Mouse (Mus musculus): ENCODE measurements around the gene Doc2b. TPM values are rescaled to one million over a fixed set of nuclear protein-coding genes. Genes with fewer than 3 reads are reported as not detected.

Gene Doc2b
- total RNA-seq (2023) = not detected

GRCm38 (mm10) chr11:75796029-75796445 is at the start of gene Doc2b:
TSS of gene Doc2b (minus strand) at chr11:75796049.

GRCm38 (mm10) chr11:75732434-75733226 is 63.2 kb downstream of the Doc2b start, which contains the start of gene Ywhae:
TSS of gene Ywhae (plus strand) at chr11:75732869.

Other genes starting within 250 kb of the Doc2b start
- gene Pitpna, start 208.0 kb downstream of the Doc2b start, total RNA-seq (2023) = 100 to 1,000 TPM; 226 to 230 TPM
- gene Inpp5k, start 165.1 kb downstream of the Doc2b start, total RNA-seq (2023) = 100 to 1,000 TPM; 109 to 130 TPM
- gene Myo1c, start 145.5 kb downstream of the Doc2b start, total RNA-seq (2023) = 10 to 100 TPM; 11.1 to 14.5 TPM
- 10 to 100 TPM; 52.4 to 57.7 TPM for gene Crk, start 116.8 kb downstream of the Doc2b start, total RNA-seq (2023)
- 100 to 1,000 TPM; 169 to 198 TPM for gene Ywhae, start 63.2 kb downstream of the Doc2b start, total RNA-seq (2023)
- 10 to 100 TPM; 13.4 to 17.2 TPM for gene Rph3al, start 142.4 kb upstream of the Doc2b start, total RNA-seq (2023)
- under 1 TPM in 1 of 2 experiments, not detected in 1; 0.86 TPM for gene 1700016K19Rik, start 203.9 kb upstream of the Doc2b start, total RNA-seq (2023)
- 10 to 100 TPM; 66.3 to 71.8 TPM for gene Rflnb, start 231.7 kb upstream of the Doc2b start, total RNA-seq (2023)